In genomic region chr17:87264927-87265791, GRCm38 (mm10) we compare ENCODE assay signal across 8 mouse cellular contexts. TPM values are rescaled to one million over a fixed set of nuclear protein-coding genes. Genes with fewer than 3 reads are reported as not detected.
DNase-seq lines count a peak whose midpoint lies in the region; ATAC-seq and TF ChIP-seq lines count a peak whose summit lies in the region.

No protein-coding gene starts in this region.

- TF ChIP-seq CTCF in G1E (IDR thresholded peaks at IDR 0.05; ENCODE audit: low read depth, low read length): no peak

- DNase-seq in heart, postnatal 10 days: no peak
- no peak for DNase-seq in G1E (ENCODE audit: low spot score)
- peak; percentile 41 for DNase-seq in liver, embryonic 11.5 days (ENCODE audit: low spot score)
- DNase-seq in right cerebral cortex, adult 18-20 months: no peak
- no peak for DNase-seq in right cerebral cortex, postnatal 4 days
- DNase-seq in lung, postnatal 36 days: no peak

- H3K4me2 ChIP-seq in heart, embryonic 14.5 days (ENCODE audit: low read length): peak overlapping the region; percentile 86
- peak overlapping the region; percentile 93 for H3K4me2 ChIP-seq in liver, embryonic 11.5 days

- H3K9me3 ChIP-seq in heart, embryonic 14.5 days (ENCODE audit: control insufficient read depth, low read length): 0 out of 2 replicates have a peak, but pooled peaks cover 9% of the 10 kb centered on the region
- H3K9me3 ChIP-seq in G1E (replicated peaks): no peaks in the 10 kb centered on the region
- H3K9me3 ChIP-seq in liver, embryonic 11.5 days (ENCODE audit: control insufficient read depth, low read length): no peaks in the 10 kb centered on the region

- H3K4me3 ChIP-seq in heart, embryonic 14.5 days (ENCODE audit: control insufficient read depth in 1 of 2, insufficient read depth in 1 of 2, low read depth in 1 of 2, low read length in 2 of 2): peak overlapping the region; percentile 89 to 96
- peak overlapping the region; percentile 97 for H3K4me3 ChIP-seq in G1E (ENCODE audit: low read depth, low read length)
- peak overlapping the region; percentile 73 for H3K4me3 ChIP-seq in liver, embryonic 11.5 days (ENCODE audit: low read depth, low read length)

- peaks cover 5 to 13% of the 10 kb centered on the region in 2 experiments for H3K4me1 ChIP-seq in heart, embryonic 14.5 days (ENCODE audit: control insufficient read depth in 2 of 2, insufficient read depth in 2 of 2, low read length in 2 of 2)
- peaks cover 27% of the 10 kb centered on the region for H3K4me1 ChIP-seq in G1E (ENCODE audit: insufficient read depth, low read depth, low read length)
- H3K4me1 ChIP-seq in liver, embryonic 11.5 days (replicated peaks; ENCODE audit: control insufficient read depth, insufficient read depth, low read length): peaks cover 13% of the 10 kb centered on the region

- WGBS in heart, embryonic 14.5 days: 6% methylated on average over 28 of the region's 28 CpGs
- WGBS in liver, embryonic 11.5 days: 6% methylated on average over 28 of the region's 28 CpGs

- peak overlapping the region; percentile 98 for H3K9ac ChIP-seq in heart, embryonic 14.5 days (ENCODE audit: low read length)
- H3K9ac ChIP-seq in liver, embryonic 11.5 days (ENCODE audit: low read depth, low read length): peak overlapping the region; percentile 88

- ATAC-seq in heart, embryonic 14.5 days (ENCODE audit: insufficient number of reproducible peaks, insufficient read depth, low FRiP score, low read depth): peak; percentile 45
- peak; percentile 6; the same call in 1 of the 2 replicates for ATAC-seq in G1E (ENCODE audit: extremely low read depth, insufficient number of reproducible peaks, low FRiP score, poor library complexity, severe bottlenecking)
- peak; percentile 35; the same call in 1 of the 2 replicates for ATAC-seq in erythroid progenitor cell, adult 5-6 weeks (replicated peaks; ENCODE audit: low FRiP score, poor library complexity, severe bottlenecking)
- ATAC-seq in liver, embryonic 11.5 days (replicated peaks; ENCODE audit: low FRiP score): peak; percentile 72

- intact Hi-C loops in heart, postnatal 10 days (cut with DNase I): loop anchor here (1.0 to 10.0 kb wide), 2 partner anchors 17 to 1120 kb away; partner anchors contain the start of genes Srbd1 and Ttc7

- H3K27me3 ChIP-seq in heart, embryonic 14.5 days (ENCODE audit: control insufficient read depth, insufficient read depth, low read length): no peaks in the 10 kb centered on the region
- H3K27me3 ChIP-seq in G1E (ENCODE audit: insufficient read depth, low read length): peaks cover 24% of the 10 kb centered on the region
- H3K27me3 ChIP-seq in liver, embryonic 11.5 days (replicated peaks; ENCODE audit: control insufficient read depth, insufficient read depth, low read length): no peaks in the 10 kb centered on the region; the same call in 1 of the 2 replicates

- H3K27ac ChIP-seq in heart, embryonic 14.5 days (replicated peaks in 1 of 2; ENCODE audit: control insufficient read depth in 1 of 2, insufficient read depth in 1 of 2, low read depth in 2 of 2, low read length in 2 of 2): peak overlapping the region; percentile 28 to 65
- H3K27ac ChIP-seq in liver, embryonic 11.5 days (ENCODE audit: low read depth, low read length): peak overlapping the region; percentile 45

- peaks cover 6% of the 10 kb centered on the region for H3K36me3 ChIP-seq in heart, embryonic 14.5 days (ENCODE audit: control insufficient read depth, insufficient read depth, low read length)
- H3K36me3 ChIP-seq in G1E (replicated peaks): peaks cover 30% of the 10 kb centered on the region
- peaks cover 17% of the 10 kb centered on the region for H3K36me3 ChIP-seq in liver, embryonic 11.5 days (ENCODE audit: control insufficient read depth, insufficient read depth, low read length)

RNA-seq across cellular contexts. Expression of gene Mcfd2, which starts 0.6 kb away (rescaled TPM):
- 81.3 and 85.8 TPM in 2 replicates for polyA plus RNA-seq in heart, embryonic 14.5 days (2014; fragmentation: Nextera tagmentation; extraction: Ambion mirVana)
- total RNA-seq in heart, postnatal 10 days (2021): 10 to 100 TPM; 41.4 to 43.2 TPM
- total RNA-seq in G1E (2014; fragmentation: Nextera tagmentation) (11.0 and 15.4 TPM in 2 replicates), G1E (2017) (34.4 and 34.6 TPM in 2 replicates)
- 4.0 and 5.3 TPM in 2 replicates for polyA plus RNA-seq in G1E (2012)
- total RNA-seq in erythroid progenitor cell, adult 5-6 weeks (2015; ENCODE audit: low replicate concordance): 3.8 and 7.2 TPM in 2 replicates
- total RNA-seq in erythroid progenitor cell, adult 5-6 weeks (2017; ENCODE audit: low replicate concordance): 9.5 and 16.9 TPM in 2 replicates
- polyA plus RNA-seq in liver, embryonic 11.5 days (2014; fragmentation: Nextera tagmentation; extraction: Ambion mirVana): 71.9 and 76.9 TPM in 2 replicates

RNA-seq across cellular contexts. Expression of gene Ttc7, which starts 17.5 kb away (rescaled TPM):
- 1.3 and 2.5 TPM in 2 replicates for polyA plus RNA-seq in heart, embryonic 14.5 days (2014; fragmentation: Nextera tagmentation; extraction: Ambion mirVana)
- total RNA-seq in heart, postnatal 10 days (2021): 1 to 10 TPM; 4.9 to 5.4 TPM
- total RNA-seq in G1E (2014; fragmentation: Nextera tagmentation) (26.2 and 34.8 TPM in 2 replicates), G1E (2017) (19.6 and 21.1 TPM in 2 replicates)
- polyA plus RNA-seq in G1E (2012): 43.5 and 48.8 TPM in 2 replicates
- 27.0 and 35.2 TPM in 2 replicates for total RNA-seq in erythroid progenitor cell, adult 5-6 weeks (2015; ENCODE audit: low replicate concordance)
- 23.4 and 30.7 TPM in 2 replicates for total RNA-seq in erythroid progenitor cell, adult 5-6 weeks (2017; ENCODE audit: low replicate concordance)
- polyA plus RNA-seq in liver, embryonic 11.5 days (2014; fragmentation: Nextera tagmentation; extraction: Ambion mirVana): 14.1 and 14.3 TPM in 2 replicates

Comparison
In these comparisons a context has a peak if more than half of its experiments do, and no peak if none do; other contexts are left out.
1. ATAC-seq: peak in every context shown above with its lines; median percentile 72 in liver, embryonic 11.5 days; 45 in heart, embryonic 14.5 days; 35 in erythroid progenitor cell, adult 5-6 weeks; 6 in G1E.